Mouse (Mus musculus) heart, adult 9 months (tissue): ENCODE results near the gene Timp3.
A peak's percentile ranks its signal among the peaks of the same experiment; 100 is the strongest.

ENCODE experiments used
- DNase-seq, 2 experiments: peaks; one replicate each; pipeline ENCODE4 v3.0.0; 2022; ENCODE audit warnings: low spot score in 2 of 2

Gene Timp3

DNA sequence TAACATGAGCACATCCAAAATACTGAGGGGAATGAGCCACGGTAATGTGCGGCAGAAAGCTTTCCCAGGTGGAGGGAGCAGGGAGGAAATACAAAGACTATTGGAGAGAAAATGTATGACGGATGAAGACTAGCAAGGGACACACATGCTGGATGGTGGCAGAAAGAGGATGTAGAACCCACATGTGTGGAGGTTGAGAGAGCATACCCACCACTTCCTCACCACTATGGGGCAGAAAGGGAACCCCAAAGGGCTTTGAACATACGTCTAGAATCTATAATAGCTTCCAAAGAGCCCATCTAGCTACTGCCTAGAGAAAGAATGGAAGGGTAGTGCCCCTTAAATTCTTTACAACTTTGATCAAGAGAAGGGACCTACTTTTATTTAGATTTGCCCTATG is 85.5 kb downstream of the Timp3 start:
- no peak for DNase-seq

DNA sequence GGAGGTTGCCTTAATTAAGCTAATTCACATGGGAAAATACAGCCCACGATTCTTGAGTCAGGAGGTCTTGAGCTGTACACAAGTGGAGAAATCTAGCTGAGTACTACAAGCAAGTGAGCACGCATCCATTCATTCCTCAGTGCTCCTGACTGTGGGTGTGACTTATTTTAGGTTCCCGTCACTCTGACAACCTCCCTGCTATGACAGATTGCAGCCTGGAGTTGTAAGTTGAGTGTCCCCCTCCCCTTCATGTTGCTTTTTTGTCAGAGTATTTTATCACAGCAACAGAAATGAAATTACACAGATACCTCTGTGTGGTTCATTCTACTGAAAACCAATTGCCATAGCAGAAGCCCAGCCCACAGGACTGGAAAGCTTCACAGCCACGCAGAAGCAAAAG is 86.1 kb downstream of the Timp3 start:
- no peak for DNase-seq

DNA sequence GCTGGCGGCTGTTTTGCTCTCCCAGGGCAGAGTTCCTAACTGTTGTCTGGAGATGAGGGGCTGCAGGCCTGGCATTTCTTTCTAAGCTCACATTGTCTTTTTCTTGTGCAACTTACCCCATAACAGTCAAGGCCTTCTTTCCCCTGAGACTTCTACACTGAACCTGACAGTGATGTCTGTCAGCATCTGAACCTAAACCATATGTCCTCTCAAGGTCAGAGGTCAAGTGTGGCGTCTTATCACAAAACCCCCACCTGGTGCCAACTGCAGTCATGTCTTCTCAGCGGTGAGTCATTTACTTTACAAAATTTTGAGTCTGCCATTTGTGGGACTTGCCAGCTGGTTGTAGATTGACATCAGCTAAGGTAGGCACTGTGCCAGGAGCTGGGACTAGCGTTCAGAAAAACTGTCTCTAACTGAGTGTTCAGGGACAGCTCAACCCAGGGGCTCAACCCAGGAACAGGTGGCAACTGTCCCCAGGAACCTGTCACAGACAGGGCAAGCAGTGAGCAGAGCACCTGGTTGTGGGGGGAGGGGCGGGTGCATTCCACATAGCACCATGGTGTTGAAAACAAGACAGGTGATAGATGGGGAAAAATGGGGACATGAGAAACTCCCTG is 87.8 kb downstream of the Timp3 start:
- no peak for DNase-seq

DNA sequence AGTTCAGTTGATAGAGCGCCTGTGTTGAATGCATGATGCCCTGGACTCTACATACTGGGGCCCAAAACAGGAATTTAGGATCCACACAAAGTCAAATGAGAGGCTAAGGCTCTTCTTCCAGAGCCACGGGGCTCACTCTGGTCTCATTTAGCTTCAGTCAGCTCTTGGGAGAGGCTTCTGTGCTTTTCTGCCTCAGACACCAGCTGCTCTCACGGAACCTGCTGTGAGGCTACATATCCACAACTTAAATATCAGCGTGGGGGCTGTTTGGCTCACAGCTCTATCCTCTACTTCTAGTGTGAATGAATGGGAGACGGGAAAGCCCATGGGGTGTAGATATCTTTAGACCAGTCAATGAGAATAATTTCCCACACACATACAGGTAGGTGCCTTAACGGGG is 88.6 kb downstream of the Timp3 start:
- DNase-seq = no peak

DNA sequence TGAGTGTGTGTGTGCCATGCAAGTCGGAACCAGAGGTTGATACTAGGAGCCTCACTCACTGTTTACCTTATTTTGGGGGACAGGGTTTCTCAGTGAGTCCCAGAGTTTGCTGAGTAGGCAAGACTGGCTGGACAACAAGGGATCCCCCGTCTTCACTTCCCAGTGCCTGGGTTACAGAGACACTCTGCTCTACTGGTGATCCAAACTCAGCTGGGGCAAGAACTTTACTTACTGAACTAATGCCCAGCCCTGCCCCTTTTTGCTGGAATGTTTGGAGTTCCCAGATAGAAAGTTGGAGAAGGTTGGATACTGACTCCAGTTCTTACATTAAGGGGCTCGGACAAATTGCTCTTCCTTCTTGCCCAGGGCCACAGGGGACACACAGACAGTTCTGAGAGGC is 89.2 kb downstream of the Timp3 start:
- DNase-seq = no peak

DNA sequence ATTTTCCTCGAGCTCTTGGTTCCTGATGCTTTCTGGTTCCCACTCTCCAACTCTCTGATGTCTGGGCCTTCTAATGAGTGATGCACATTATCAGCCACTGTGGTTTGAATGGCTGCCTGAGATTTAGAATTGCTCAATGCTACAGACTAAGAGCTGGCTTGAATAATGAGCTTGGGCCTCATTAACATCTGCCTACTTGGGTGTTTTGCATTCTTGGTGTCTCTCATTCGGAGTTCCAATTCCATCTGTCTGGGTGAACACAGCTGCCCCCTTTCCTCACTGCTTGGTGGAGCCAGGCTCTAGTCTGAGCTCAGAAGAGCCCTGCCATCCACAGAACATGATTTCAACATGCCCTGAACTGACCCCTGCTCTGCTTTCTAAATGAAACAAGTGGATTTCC is 89.7 kb downstream of the Timp3 start:
- DNase-seq = peak; percentile 63 to 65

DNA sequence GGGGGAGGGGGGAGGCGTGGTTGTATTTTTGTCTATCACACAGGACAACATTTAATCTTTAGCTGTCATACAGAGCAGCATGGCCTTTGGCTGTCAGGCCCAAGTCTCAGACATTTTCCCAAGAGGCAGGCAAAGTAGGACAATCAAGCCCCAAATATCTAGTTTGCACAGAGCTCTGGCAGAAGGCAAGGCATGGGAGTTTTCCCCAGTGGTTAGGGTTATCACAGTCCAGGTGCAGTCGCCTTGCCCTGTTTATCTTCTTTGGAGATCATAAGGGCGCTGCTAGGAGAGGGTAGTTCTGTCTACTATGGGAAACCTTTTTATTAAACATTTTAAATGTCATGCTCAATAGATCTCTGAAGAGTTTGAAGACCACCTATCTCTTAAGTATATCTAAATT is 92.2 kb downstream of the Timp3 start:
- DNase-seq = no peak

DNA sequence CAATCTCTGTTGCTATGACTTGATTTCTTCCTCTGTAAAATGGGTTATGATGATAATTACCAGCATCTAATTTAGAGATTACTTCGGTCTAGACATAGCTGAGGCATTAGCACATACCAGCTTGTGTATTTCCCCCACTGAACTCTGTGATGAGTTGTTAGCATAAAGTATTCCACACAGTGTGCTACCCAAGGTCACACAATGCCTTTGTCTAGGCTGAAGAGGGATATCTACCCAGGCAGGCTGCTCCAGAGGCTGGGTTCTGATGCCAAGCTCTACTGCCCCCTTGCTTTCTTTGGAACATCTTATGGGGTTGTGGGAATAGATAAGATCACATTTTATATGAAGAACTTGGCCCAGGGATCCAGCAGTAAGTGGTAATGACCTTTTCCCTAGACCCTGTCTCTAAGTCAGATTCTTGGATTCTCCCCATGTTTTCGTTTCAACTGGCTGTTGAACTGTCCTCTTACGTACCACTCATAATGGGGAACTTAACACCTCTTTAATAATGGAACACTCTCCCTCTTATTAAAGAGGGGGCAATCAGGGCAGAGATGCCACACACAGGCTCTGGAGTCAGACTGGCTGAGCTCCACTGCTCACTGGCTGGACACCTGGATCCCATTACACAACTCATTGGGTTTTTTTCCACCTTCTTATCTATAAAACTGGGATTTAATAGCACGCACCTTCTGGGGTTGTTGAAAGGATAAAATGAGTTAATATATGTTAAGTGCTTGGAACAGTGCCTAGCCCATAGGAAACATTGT is 97.6 kb downstream of the Timp3 start:
- DNase-seq = no peak

DNA sequence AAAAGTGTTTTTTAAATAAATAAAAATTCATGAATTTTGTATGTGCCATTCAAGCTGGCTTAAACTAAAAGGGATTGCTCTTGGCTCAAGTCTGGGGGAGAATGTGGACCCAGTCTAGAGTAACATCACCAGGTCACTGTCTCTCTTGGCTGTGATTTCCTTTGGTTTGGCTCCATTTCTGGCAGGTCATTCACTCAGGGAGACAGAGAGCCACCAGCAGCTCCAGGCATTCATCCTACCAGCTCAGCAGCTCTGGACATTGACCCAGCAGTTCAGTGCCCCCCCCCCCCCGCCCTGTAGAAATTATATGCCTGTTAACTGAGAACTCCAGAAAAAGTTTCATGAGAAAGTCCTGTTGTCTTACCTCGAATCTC is 98.2 kb downstream of the Timp3 start:
- no peak for DNase-seq
